Comparison of ENCODE assay signal across 21 mouse cellular contexts in the genomic region with DNA sequence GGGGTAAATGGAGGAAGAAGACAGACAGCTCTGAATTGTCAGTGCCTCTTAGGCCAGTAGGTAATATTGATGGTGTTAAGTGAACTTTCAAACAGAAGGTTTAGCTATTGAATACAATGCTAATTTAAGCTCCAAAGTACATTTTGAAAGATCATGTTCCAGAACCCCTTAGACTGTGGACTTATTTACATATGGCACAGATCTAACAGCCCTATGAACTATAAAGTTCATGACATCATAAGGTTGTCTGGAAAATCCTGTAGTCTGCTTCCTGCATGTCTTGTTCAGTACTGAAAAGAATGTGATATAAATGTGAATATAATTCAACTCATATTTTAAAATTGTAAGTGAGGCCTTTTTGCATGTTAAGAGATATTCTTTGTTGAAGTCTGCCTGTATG. TPM values are rescaled to one million over a fixed set of nuclear protein-coding genes. Genes with fewer than 3 reads are reported as not detected.
"Had no signal": no experiment of that assay in that cellular context is flagged by ENCODE, and none has a peak within 500 bp of the region (broad histone marks: within the 10 kb centered on the region; RNA-seq: fewer than 3 reads in every experiment).

No protein-coding gene starts in this region.

- H3K27ac ChIP-seq: midbrain, embryonic 10.5 days; midbrain, embryonic 12.5 days; neural tube, embryonic 13.5 days; neural tube, embryonic 15.5 days had no signal

- H3K36me3 ChIP-seq: midbrain, embryonic 10.5 days; midbrain, embryonic 12.5 days; neural tube, embryonic 13.5 days; neural tube, embryonic 15.5 days had no signal

- DNase-seq: lung, adult 18-20 months; lung, embryonic 14.5 days; lung, postnatal 10 days; lung, postnatal 4 days; midbrain, embryonic 14.5 days; retina, postnatal 1 day; right cerebral cortex, adult 18-20 months; right cerebral cortex, postnatal 25 days; right cerebral cortex, postnatal 4 days; spleen, adult 18-20 months; thymus, adult 18-20 months; thymus, postnatal 14 days; thymus, postnatal 36 days had no signal

- H3K27me3 ChIP-seq: midbrain, embryonic 12.5 days; neural tube, embryonic 13.5 days; neural tube, embryonic 15.5 days had no signal

- H3K9me3 ChIP-seq: neural tube, embryonic 13.5 days; neural tube, embryonic 15.5 days had no signal

- H3K4me1 ChIP-seq: midbrain, embryonic 10.5 days; midbrain, embryonic 12.5 days; neural tube, embryonic 13.5 days; neural tube, embryonic 15.5 days had no signal

- ATAC-seq: midbrain, embryonic 16.5 days had no signal

- H3K9ac ChIP-seq: lung, embryonic 14.5 days; midbrain, embryonic 12.5 days; neural tube, embryonic 13.5 days; neural tube, embryonic 15.5 days had no signal

- H3K4me2 ChIP-seq: lung, embryonic 14.5 days; midbrain, embryonic 12.5 days; neural tube, embryonic 13.5 days; neural tube, embryonic 15.5 days had no signal

- H3K4me3 ChIP-seq: midbrain, embryonic 10.5 days; midbrain, embryonic 12.5 days; myocyte; neural tube, embryonic 13.5 days; neural tube, embryonic 15.5 days had no signal

RNA-seq across cellular contexts. Expression of gene Gm28551, which starts 6.5 kb away (rescaled TPM):
- total RNA-seq: megakaryocyte, adult 5-6 weeks had no signal
- polyA plus RNA-seq: small intestine, adult 2 months had no signal

RNA-seq across cellular contexts. Expression of gene Asdurf, which starts 6.6 kb away (rescaled TPM):
- polyA plus RNA-seq: midbrain, embryonic 10.5 days; midbrain, embryonic 12.5 days; midbrain, embryonic 16.5 days; myocyte; small intestine, adult 2 months had no signal
